Mouse (Mus musculus): Measurements from ENCODE around the gene Fam110c.
"Not testable (repeated sequence)": the region's sequence is repeated elsewhere in the genome, so short reads cannot be mapped to it uniquely, and the experiment has no call there.

Gene Fam110c

GRCm38 (mm10) chr12:31073412-31074354 lies at the start of gene Fam110c:
TSS of gene Fam110c (plus strand) at chr12:31073861.
- in situ Hi-C loops (cut with MboI, MseI) = no loop called here

- in situ Hi-C loops (cut with MboI, MseI) = no loop called here
Measured at GRCm38 (mm10) chr12:31026423-31026822, 47.2 kb upstream of the Fam110c start.

GRCm38 (mm10) chr12:31052066-31052465 lies 21.6 kb upstream of the Fam110c start:
- in situ Hi-C loops (cut with MboI, MseI) = no loop called here

GRCm38 (mm10) chr12:31056291-31056864 lies 17.3 kb upstream of the Fam110c start:
- in situ Hi-C loops (cut with MboI, MseI) = no loop called here

- in situ Hi-C loops (cut with MboI, MseI) = no loop called here
Measured at GRCm38 (mm10) chr12:31059393-31059853, 14.2 kb upstream of the Fam110c start.

GRCm38 (mm10) chr12:31060245-31060644 lies 13.4 kb upstream of the Fam110c start:
- in situ Hi-C loops (cut with MboI, MseI) = loop anchor here (10.0 kb wide), 1 partner anchor 985 kb away; no protein-coding TSS in a partner anchor

- in situ Hi-C loops (cut with MboI, MseI) = no loop called here
Measured at GRCm38 (mm10) chr12:31071222-31071621, 2.4 kb upstream of the Fam110c start.

- in situ Hi-C loops (cut with MboI, MseI) = not testable (repeated sequence)
Measured at GRCm38 (mm10) chr12:31074355-31074786, 710 bp downstream of the Fam110c start.

- in situ Hi-C loops (cut with MboI, MseI) = no loop called here
Measured at GRCm38 (mm10) chr12:31074839-31075538, 1.3 kb downstream of the Fam110c start.

GRCm38 (mm10) chr12:31077020-31077419 lies 3.4 kb downstream of the Fam110c start:
- in situ Hi-C loops (cut with MboI, MseI) = no loop called here

GRCm38 (mm10) chr12:31078030-31078429 lies 4.4 kb downstream of the Fam110c start:
- in situ Hi-C loops (cut with MboI, MseI) = no loop called here

GRCm38 (mm10) chr12:31080352-31080751 lies 6.7 kb downstream of the Fam110c start:
- in situ Hi-C loops (cut with MboI, MseI) = no loop called here

GRCm38 (mm10) chr12:31080890-31081554 lies 7.4 kb downstream of the Fam110c start:
- in situ Hi-C loops (cut with MboI, MseI) = no loop called here

GRCm38 (mm10) chr12:31083007-31083406 lies 9.3 kb downstream of the Fam110c start:
- in situ Hi-C loops (cut with MboI, MseI) = no loop called here

- in situ Hi-C loops (cut with MboI, MseI) = no loop called here
Measured at GRCm38 (mm10) chr12:31083407-31083806, 9.7 kb downstream of the Fam110c start.

GRCm38 (mm10) chr12:31087060-31087459 lies 13.4 kb downstream of the Fam110c start:
- in situ Hi-C loops (cut with MboI, MseI) = no loop called here

- in situ Hi-C loops (cut with MboI, MseI) = no loop called here
Measured at GRCm38 (mm10) chr12:31090401-31090800, 16.7 kb downstream of the Fam110c start.

GRCm38 (mm10) chr12:31090882-31091640 lies 17.4 kb downstream of the Fam110c start:
- in situ Hi-C loops (cut with MboI, MseI) = no loop called here

GRCm38 (mm10) chr12:31092481-31092880 lies 18.8 kb downstream of the Fam110c start:
- in situ Hi-C loops (cut with MboI, MseI) = no loop called here

GRCm38 (mm10) chr12:31097185-31097584 lies 23.5 kb downstream of the Fam110c start:
- in situ Hi-C loops (cut with MboI, MseI) = no loop called here

- in situ Hi-C loops (cut with MboI, MseI) = no loop called here
Measured at GRCm38 (mm10) chr12:31101190-31101589, 27.5 kb downstream of the Fam110c start.

Measured in T-helper 2 cell (primary cell).